Mouse (Mus musculus) liver, embryonic 13.5 days (tissue): ENCODE measurements around the gene Pola2. TPM values are rescaled to one million over a fixed set of nuclear protein-coding genes. Genes with fewer than 3 reads are reported as not detected.
A peak's percentile ranks its signal among the peaks of the same experiment; 100 is the strongest.

ENCODE experiments used
- ATAC-seq: fragments of 200-750 bp; cut with Nextera tagmentation; 2 replicates; pipeline ENCODE4 v1.8.0; 2017; ENCODE audit warnings: low read depth, mild to moderate bottlenecking, moderate number of reproducible peaks, moderate library complexity
- DNase-seq: peaks from one replicate; pipeline ENCODE4 v3.0.0; 2022
- H3K27ac ChIP-seq: fragments of 300-500 bp; sonication (generic); 2 replicates; pipeline ENCODE4 v1.5.1; 2015; ENCODE audit warnings: moderate library complexity, mild to moderate bottlenecking, inconsistent platforms
- H3K27me3 ChIP-seq: fragments of 300-500 bp; sonication (generic); 2 replicates; pipeline ENCODE4 v1.6.1; 2015; ENCODE audit warnings: mild to moderate bottlenecking, inconsistent platforms
- H3K36me3 ChIP-seq: fragments of 300-500 bp; sonication (generic); 2 replicates; pipeline ENCODE4 v1.6.1; 2015; ENCODE audit warnings: mild to moderate bottlenecking, inconsistent platforms
- H3K4me1 ChIP-seq: fragments of 300-500 bp; sonication (generic); replicated peaks from 2 replicates; pipeline ENCODE4 v1.6.1; 2015; ENCODE audit warnings: inconsistent platforms
- H3K4me2 ChIP-seq: fragments of 300-500 bp; sonication (generic); 2 replicates; pipeline ENCODE4 v1.6.1; 2015; ENCODE audit warnings: inconsistent platforms, mild to moderate bottlenecking, moderate library complexity
- H3K4me3 ChIP-seq: fragments of 300-500 bp; sonication (generic); replicated peaks from 2 replicates; pipeline ENCODE4 v1.5.1; 2015; ENCODE audit warnings: mild to moderate bottlenecking, inconsistent platforms
- H3K9ac ChIP-seq: fragments of 300-500 bp; sonication (generic); 2 replicates; pipeline ENCODE4 v1.6.1; 2015; ENCODE audit warnings: mild to moderate bottlenecking, inconsistent platforms
- H3K9me3 ChIP-seq: fragments of 300-500 bp; sonication (generic); replicated peaks from 2 replicates; pipeline ENCODE4 v1.6.1; 2016; ENCODE audit warnings: inconsistent platforms
- WGBS: fragments of 180-500 bp; shearing (Covaris S2); methylation state at CpG from one replicate; pipeline ENCODE4 v1.1.7; 2015; ENCODE audit not compliant: insufficient replicate concordance; 5-methylcytosine and 5-hydroxymethylcytosine counted together
- polyA plus RNA-seq: library from polyadenylated mRNA; unstranded; fragments of >200 nt; fragmentation: Nextera tagmentation; extraction: Ambion mirVana; gene quantifications from 2 replicates; pipeline ENCODE4 v1.2.1, GENCODE M21; 2015

Pola2 gene
- polyA plus RNA-seq, 1 experiment from 2014 or later, result 62.2 TPM

GRCm38 (mm10) chr19:5894002-5894678, 69.9 kb downstream of the Pola2 start, which contains the start of gene Tigd3:
Gene Tigd3 (minus strand): TSS chr19:5894149.
- peak within 1 kb of the TSS; percentile 86 for H3K27ac ChIP-seq

DNA sequence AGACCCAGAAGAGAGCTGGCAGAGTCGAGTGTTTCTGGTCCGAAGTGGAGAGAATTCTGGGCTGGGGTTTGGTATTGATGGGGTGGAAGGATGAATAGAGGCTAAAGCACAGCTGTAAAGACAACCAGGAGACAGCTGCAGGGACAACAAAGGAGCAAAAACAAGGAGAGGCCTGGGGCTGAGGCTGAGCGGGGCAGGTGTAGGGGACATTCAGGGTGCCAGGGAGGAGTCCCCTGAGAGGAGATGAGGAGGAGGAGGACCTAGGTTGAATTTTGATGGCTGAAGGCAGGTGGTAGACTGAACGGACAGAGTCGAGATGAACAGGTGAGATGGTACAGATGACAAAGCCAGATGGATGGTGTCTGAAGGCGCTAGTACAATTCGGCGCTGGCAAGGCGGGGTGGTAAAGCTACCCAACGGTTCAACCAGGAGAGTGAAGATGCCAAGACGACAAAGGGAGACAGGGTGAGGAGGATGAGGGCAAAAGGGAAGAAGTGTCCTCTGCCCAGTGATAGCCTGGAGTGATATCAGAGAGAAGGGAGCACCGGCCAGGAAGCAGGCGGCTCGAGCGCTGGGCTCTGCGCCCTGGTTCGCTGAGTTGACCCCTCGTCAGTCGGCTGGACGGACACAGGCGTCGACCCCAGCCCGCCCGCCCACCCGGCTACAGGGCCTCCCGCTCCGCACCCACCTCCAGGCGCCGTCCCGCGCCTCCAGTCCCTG, 70.6 kb downstream of the Pola2 start:
- H3K36me3 ChIP-seq, result peaks cover 44% of the 10 kb centered on the region
- H3K4me2 ChIP-seq, result peak overlapping the region; percentile 97
- H3K27ac ChIP-seq, result peak overlapping the region; percentile 86
- no peaks in the 10 kb centered on the region for H3K9me3 ChIP-seq
- WGBS, result 12% methylated on average over 28 of the region's 31 CpGs
- ATAC-seq, result peak; percentile 41
- H3K27me3 ChIP-seq, result no peaks in the 10 kb centered on the region; the same call in 1 of the 2 replicates
- DNase-seq, result no peak
- peak overlapping the region; percentile 91 for H3K9ac ChIP-seq
- H3K4me3 ChIP-seq, result peak overlapping the region; percentile 75
- H3K4me1 ChIP-seq, result peaks cover 47% of the 10 kb centered on the region

More at GRCm38 (mm10) chr19:5894002-5894678, 69.9 kb downstream of the Pola2 start, which contains the start of gene Tigd3:
- H3K4me3 ChIP-seq, result peak within 1 kb of the TSS; percentile 75
- 4% methylated on average over 36 of the region's 36 CpGs for WGBS
- DNase-seq (peak; percentile 93), ATAC-seq (peak; percentile 94)
- peak within 1 kb of the TSS; percentile 97 for H3K4me2 ChIP-seq
- peak within 1 kb of the TSS; percentile 91 for H3K9ac ChIP-seq
- peaks cover 47% of the 10 kb centered on the region for H3K4me1 ChIP-seq
- no peaks in the 10 kb centered on the region; the same call in 1 of the 2 replicates for H3K27me3 ChIP-seq
- no peaks in the 10 kb centered on the region for H3K9me3 ChIP-seq
- peaks cover 49% of the 10 kb centered on the region for H3K36me3 ChIP-seq

- no peaks in the 10 kb centered on the region; the same call in 1 of the 2 replicates for H3K27me3 ChIP-seq
- H3K36me3 ChIP-seq, result peaks cover 39% of the 10 kb centered on the region
- H3K9me3 ChIP-seq, result no peaks in the 10 kb centered on the region
- ATAC-seq (no peak), DNase-seq (no peak)
- H3K9ac ChIP-seq, result peak overlapping the region; percentile 91
- WGBS, result 94% methylated on average over 13 of the region's 13 CpGs
- peak overlapping the region; percentile 97 for H3K4me2 ChIP-seq
- H3K4me3 ChIP-seq, result peak overlapping the region; percentile 75
- no peak overlapping the region for H3K27ac ChIP-seq
- peaks cover 53% of the 10 kb centered on the region for H3K4me1 ChIP-seq
These were observed 71.3 kb downstream of the Pola2 start for GRCm38 (mm10) chr19:5892735-5893134.

DNA sequence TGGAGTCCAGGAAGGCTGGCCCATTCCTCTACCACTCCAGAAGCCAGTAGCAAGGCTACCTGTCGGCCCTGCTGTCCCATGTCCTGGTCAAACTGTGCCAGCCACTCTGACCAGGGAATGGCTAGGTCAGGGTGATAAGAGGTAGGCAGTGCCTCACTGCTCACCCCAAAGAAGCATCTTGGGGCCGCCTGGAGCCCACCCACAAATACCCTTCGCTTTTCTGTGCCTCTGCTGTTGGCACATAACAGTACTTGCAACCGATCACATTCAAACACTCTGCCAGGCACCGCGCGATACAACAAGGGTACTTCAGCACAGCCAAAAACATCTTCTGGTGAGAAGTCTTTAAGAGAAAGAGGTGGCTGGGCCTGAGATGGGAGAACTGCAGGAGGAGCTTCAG, 71.7 kb downstream of the Pola2 start:
- 90% methylated on average over 7 of the region's 7 CpGs for WGBS
- H3K27me3 ChIP-seq, result no peaks in the 10 kb centered on the region; the same call in 1 of the 2 replicates
- DNase-seq (no peak), ATAC-seq (no peak)
- peaks cover 55% of the 10 kb centered on the region for H3K4me1 ChIP-seq
- peaks cover 34% of the 10 kb centered on the region for H3K36me3 ChIP-seq
- no peaks in the 10 kb centered on the region for H3K9me3 ChIP-seq
- 0 out of 2 replicates have a peak overlapping the region, but pooled peaks have one; percentile 97 for H3K4me2 ChIP-seq
- 0 out of 2 replicates have a peak overlapping the region, but pooled peaks have one; percentile 6 for H3K27ac ChIP-seq
- H3K4me3 ChIP-seq, result no peak overlapping the region; the same call in 1 of the 2 replicates
- 0 out of 2 replicates have a peak overlapping the region, but pooled peaks have one; percentile 5 for H3K9ac ChIP-seq

- 88% methylated on average over 12 of the region's 12 CpGs for WGBS
- no peak for DNase-seq
- peak overlapping the region; percentile 6; the same call in 1 of the 2 replicates for H3K27ac ChIP-seq
These were observed 72.3 kb downstream of the Pola2 start for GRCm38 (mm10) chr19:5891521-5892258.

More at GRCm38 (mm10) chr19:5891521-5892258, 72.3 kb downstream of the Pola2 start:
- Histone ChIP-seq H3K9me3 (no peaks in the 10 kb centered on the region), H3K4me1 (peaks cover 61% of the 10 kb centered on the region), H3K4me2 (0 out of 2 replicates have a peak overlapping the region, but pooled peaks have one; percentile 97), H3K9ac (0 out of 2 replicates have a peak overlapping the region, but pooled peaks have one; percentile 5), H3K4me3 (no peak overlapping the region), H3K27me3 (no peaks in the 10 kb centered on the region; the same call in 1 of the 2 replicates), H3K36me3 (peaks cover 30% of the 10 kb centered on the region)
- ATAC-seq, result no peak

Other genes with a start within 250 kb of the Pola2 start
- gene Ehbp1l1, start 237.9 kb downstream of the Pola2 start, polyA plus RNA-seq, result 105 and 111 TPM in 2 replicates
- 44.5 and 47.0 TPM in 2 replicates for gene Fam89b, start 234.5 kb downstream of the Pola2 start, polyA plus RNA-seq
- gene Ltbp3, start 223.3 kb downstream of the Pola2 start, polyA plus RNA-seq, result 1.1 and 2.7 TPM in 2 replicates
- gene Scyl1, start 192.8 kb downstream of the Pola2 start, polyA plus RNA-seq, result 25.2 and 27.5 TPM in 2 replicates
- 13.9 and 15.8 TPM in 2 replicates for gene Frmd8, start 88.9 kb downstream of the Pola2 start, polyA plus RNA-seq
- gene Slc25a45, start 86.4 kb downstream of the Pola2 start, polyA plus RNA-seq, result 5.7 and 6.8 TPM in 2 replicates
- 2.5 TPM in 2 replicates for gene Tigd3, start 70.1 kb downstream of the Pola2 start, polyA plus RNA-seq
- gene Dpf2, start 51.2 kb downstream of the Pola2 start, polyA plus RNA-seq, result 56.7 and 60.0 TPM in 2 replicates
- gene Cdc42ep2, start 39.4 kb downstream of the Pola2 start, polyA plus RNA-seq, result 2.7 and 3.0 TPM in 2 replicates
- not detected in 2 replicates for gene Slc22a20, start 21.9 kb upstream of the Pola2 start, polyA plus RNA-seq
- 21.9 and 26.3 TPM in 2 replicates for gene Capn1, start 51.7 kb upstream of the Pola2 start, polyA plus RNA-seq
- gene Syvn1, start 82.4 kb upstream of the Pola2 start, polyA plus RNA-seq, result 11.6 and 13.9 TPM in 2 replicates
- 50.2 and 59.4 TPM in 2 replicates for gene Mrpl49, start 93.6 kb upstream of the Pola2 start, polyA plus RNA-seq
- 639 and 696 TPM in 2 replicates for gene Fau, start 93.6 kb upstream of the Pola2 start, polyA plus RNA-seq
- gene Znhit2, start 97.0 kb upstream of the Pola2 start, polyA plus RNA-seq, result 22.1 and 23.2 TPM in 2 replicates
- 30.6 and 33.2 TPM in 2 replicates for gene Tm7sf2, start 104.2 kb upstream of the Pola2 start, polyA plus RNA-seq
- 29.1 and 31.6 TPM in 2 replicates for gene Vps51, start 113.0 kb upstream of the Pola2 start, polyA plus RNA-seq
- gene Tmem262, start 115.8 kb upstream of the Pola2 start, polyA plus RNA-seq, result not detected in 2 replicates
- 0.49 and 0.80 TPM in 2 replicates for gene Gm28374, start 118.1 kb upstream of the Pola2 start, polyA plus RNA-seq
- gene Zfpl1, start 120.8 kb upstream of the Pola2 start, polyA plus RNA-seq, result 22.6 and 23.5 TPM in 2 replicates
- 34.2 and 39.3 TPM in 2 replicates for gene Cdca5, start 120.8 kb upstream of the Pola2 start, polyA plus RNA-seq
- gene AC131692.1, start 130.2 kb upstream of the Pola2 start, polyA plus RNA-seq, result 0.30 and 0.32 TPM in 2 replicates
- gene Naaladl1, start 141.6 kb upstream of the Pola2 start, polyA plus RNA-seq, result 2.2 and 2.6 TPM in 2 replicates
- 27.5 and 27.9 TPM in 2 replicates for gene Sac3d1, start 154.4 kb upstream of the Pola2 start, polyA plus RNA-seq
- gene Snx15, start 164.1 kb upstream of the Pola2 start, polyA plus RNA-seq, result 46.5 and 48.5 TPM in 2 replicates
- gene Batf2, start 176.8 kb upstream of the Pola2 start, polyA plus RNA-seq, result 0.12 and 0.29 TPM in 2 replicates
- gene Arl2, start 177.3 kb upstream of the Pola2 start, polyA plus RNA-seq, result 37.1 and 38.0 TPM in 2 replicates
- gene Majin, start 220.2 kb upstream of the Pola2 start, polyA plus RNA-seq, result not detected in 2 replicates